Mouse (Mus musculus) CD4-positive helper T cell, adult 2 months (primary cell): ENCODE measurements around the gene Cyp27a1.
A peak's percentile ranks its signal among the peaks of the same experiment; 100 is the strongest.

Source experiments
- DNase-seq: peaks from one replicate; pipeline ENCODE4 v3.0.0-alpha.2; 2012; ENCODE audit warnings: low read depth, missing footprints, low spot score

Gene Cyp27a1

DNA sequence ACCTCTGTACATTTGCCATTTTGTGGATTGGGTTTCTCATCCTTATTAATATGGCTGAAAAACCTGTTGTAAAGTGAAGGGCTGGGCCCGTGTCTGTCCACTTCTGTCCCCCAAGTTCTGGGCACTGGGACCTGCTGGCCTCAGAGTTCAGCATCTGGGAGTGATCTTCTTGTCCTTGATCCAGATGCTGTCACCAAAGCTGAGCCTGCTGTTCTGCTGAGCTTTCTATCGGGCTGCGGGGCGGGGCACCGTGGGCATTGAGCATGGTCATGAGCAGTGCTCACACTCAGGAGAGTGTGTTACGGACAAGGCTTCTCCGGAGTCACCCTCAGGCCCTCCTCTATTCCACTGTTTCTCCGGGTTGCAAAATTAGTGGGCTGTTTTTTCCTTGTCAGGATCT, 4.7 kb downstream of the Cyp27a1 start:
- DNase-seq: no peak

DNA sequence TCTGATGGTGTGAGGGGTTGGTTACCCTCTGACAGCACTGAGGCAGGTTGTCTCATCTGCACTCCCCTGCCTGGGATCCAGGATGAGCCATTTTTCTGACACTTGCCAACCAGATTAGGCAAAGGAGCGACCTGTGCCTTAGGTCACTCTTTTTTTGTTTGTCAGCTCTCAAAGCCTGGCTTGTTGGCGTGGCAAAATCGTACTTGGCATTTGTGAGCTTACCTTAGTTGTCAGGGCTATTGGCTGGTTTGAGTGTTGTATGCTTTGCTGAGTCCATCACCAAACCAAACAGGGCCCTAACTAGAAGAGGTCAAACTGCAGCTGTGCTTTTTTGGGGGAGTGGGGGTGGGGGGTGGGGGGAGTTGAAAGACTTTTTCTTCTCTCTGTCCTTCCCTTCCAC, 5.9 kb downstream of the Cyp27a1 start:
- DNase-seq: no peak

DNA sequence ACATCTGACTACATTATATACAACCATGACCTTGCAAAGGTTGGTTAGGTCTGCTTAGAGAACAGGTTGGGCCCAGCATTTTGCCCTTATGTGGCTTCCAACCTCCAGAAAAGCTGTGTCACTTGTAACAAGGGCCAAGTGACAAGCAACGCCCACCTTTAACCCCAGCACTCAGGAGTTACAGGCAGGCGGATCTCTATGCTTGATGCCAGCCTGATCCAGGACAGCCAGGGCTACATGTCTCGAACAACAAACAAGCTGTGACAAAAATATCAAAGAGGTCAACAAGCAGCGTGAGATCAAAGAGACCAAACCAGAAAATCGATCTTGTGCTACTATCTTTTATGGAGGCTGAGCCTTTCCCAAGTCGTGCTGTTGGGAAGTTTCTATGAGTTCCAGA, 8.3 kb downstream of the Cyp27a1 start:
- no peak for DNase-seq

DNA sequence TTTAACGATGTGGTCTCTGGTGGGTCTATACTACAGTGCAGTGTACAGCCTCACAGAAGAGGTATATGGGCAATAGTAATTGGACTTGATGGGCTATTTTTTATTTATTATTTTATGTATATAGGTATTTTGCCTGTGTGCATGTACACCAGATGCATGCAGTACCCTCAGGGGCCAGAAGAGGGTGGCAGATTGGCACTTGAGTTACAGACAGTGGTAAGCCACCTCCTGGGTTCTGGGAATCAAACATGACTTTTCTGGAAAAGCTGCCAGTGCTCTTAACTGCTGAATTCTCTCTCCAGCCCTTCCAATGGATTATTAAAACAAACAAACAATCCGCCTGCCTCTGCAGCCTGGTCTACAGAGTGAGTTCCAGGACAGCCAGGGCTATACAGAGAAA, 10.4 kb downstream of the Cyp27a1 start:
- no peak for DNase-seq

DNA sequence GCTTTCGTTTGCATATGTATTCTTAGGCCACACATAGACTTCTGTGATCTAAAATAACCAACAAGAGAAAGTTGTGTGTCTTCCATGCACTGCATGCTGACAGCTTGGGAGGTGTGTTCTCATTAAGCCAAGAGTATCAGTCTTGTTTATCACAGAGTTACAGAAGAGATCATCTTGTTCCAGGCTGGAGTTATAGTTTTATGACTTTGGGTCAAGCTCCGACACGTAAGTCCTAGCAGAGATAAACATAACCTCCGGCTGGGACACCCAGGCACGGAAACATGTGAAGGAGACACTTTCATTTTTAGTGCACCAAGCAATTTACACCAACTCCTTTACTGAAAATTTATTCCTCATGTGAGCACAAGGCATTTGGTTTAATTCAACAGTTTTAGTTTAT, 12.7 kb downstream of the Cyp27a1 start:
- no peak for DNase-seq

DNA sequence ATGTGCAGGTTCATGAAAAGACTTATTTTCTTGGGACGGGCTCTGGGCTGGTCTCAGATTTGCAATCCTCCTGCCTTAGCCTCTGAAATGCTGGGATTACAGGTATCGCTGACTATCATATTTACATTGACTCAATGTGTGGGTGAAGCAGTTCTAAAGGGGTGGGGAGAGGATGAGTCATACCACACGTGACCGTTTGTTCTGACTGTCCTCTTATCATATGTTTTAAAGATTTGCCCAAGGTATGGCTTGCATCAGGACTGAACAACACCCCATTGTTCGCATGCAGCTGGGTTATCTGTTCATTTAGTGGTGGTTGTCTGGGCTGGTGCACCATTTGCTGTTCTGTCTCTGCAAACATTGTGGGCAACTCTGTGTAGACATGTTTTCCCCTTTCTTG, 13.3 kb downstream of the Cyp27a1 start:
- peak; percentile 17 for DNase-seq

DNA sequence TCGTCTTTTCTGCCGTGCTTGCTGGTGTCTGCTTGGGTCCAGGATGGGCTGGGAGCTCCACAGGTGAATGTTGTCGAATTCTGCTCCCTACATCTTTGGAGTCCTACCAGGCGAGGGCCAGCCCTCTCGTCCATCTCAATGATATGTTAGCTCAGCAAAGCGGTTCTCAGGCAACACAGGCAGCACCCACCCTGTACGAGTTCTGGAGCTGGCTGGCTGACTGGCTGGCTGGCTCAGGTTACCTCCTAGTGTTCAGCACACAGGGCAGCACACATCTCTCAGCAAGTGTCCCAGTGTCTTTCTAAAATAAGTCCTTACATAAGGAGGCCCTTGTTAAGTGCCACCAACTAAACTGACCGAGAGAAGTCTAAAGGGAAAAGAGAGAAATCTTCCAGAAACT, 15.1 kb downstream of the Cyp27a1 start:
- no peak for DNase-seq

DNA sequence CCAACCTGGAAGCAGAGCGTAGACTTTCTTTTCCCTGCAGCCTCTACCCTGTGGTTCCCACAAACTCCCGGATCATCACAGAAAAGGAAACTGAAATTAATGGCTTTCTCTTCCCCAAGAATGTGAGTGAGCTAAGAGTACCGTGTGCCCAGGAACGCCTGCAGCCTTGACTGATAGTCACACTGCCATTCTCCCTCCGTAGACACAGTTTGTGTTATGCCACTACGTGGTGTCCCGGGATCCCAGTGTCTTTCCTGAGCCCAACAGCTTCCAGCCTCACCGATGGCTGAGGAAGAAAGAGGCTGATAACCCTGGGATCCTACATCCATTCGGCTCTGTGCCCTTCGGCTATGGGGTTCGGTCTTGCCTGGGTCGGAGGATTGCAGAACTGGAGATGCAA, 23.6 kb downstream of the Cyp27a1 start:
- DNase-seq: no peak

DNA sequence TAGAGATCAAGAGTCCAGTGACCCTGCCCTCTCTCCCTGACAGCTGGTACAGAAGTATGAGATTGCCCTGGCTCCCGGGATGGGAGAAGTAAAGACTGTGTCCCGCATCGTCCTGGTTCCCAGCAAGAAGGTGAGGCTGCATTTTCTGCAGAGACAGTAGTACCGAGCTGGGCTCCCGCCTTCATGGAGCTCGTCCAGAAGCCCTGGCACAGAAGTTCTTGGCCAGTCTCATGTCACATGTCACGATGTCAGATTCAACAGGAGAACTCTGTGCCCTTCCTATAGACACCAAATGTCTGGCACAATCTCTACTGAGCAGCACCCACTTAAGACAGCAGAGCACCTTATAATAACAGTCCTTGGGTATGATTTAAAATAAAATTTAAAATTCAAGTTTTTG, 24.1 kb downstream of the Cyp27a1 start:
- no peak for DNase-seq

DNA sequence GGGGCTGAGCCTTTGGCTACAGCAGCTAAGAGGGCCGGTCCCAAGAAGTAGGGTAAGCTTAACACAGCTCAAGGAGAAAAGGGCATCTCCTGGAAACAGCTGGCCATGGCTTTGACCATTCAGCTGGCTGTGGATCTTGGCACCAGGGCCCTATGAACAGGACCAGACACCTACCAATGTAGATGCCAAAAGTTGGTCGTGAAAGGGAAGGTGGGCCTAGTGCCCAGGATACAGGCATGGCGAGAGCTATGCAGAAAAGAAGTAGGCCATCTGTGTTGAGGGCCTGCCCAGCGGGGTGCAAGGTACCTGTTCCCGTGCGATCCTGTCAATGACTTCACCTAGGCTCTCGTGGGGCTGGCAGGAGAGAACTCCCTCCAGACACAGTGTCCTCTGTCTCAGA, 27.5 kb downstream of the Cyp27a1 start:
- no peak for DNase-seq

DNA sequence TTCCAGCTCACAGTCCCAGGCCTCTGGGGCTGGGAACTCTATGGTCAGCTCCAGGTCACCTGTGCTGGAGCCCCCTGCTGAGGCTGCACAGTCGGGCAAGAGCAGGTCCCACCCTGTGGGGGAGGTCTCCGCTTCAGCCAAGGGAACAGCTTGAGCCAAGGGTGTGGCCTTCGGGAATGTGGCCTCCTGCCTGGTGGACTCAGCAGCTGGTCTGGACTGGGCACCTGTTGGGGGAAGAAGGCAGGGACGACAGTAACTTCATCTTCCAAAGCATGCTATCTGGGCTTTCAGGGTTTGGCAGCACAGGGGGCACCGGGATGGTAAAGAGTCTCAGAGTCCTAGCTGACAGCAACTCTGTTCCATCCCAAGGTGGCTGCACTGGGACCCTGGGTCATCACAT, 34.0 kb downstream of the Cyp27a1 start:
- DNase-seq: no peak

DNA sequence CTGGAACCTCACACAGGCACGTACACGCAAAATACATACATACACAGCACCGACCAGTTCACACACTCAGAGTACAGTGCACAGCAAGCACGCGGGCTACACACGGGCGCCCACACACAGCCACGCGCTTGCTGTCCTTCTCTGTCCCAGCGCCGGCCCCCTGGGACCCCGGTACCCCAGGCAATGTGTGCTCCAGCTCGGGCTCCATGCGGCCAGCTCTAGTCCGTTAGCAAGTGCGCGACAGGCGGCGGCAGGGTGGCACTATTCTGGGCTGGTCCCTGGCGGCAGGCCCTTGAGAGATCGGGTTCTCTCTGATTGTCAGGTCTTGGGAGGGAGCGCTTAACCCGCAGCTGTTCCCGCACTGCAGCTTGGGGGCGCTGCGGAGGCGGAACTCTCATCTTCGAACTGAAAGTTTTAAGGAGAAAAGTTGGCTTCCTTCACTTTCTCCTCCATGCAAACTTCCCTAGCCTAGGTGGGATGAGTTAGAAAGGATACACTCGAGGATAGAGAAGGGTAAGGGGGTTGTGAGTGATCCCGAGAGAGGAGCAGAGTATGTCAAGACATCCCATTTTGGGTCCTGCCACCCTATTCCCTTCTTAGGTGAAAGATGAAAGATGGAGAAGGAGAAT, 35.4 kb downstream of the Cyp27a1 start, which contains the start of gene Prkag3:
Gene Prkag3, minus strand, starts transcription at position 579 of the 629 bp plus-strand sequence.
- peak; percentile 27 for DNase-seq

DNA sequence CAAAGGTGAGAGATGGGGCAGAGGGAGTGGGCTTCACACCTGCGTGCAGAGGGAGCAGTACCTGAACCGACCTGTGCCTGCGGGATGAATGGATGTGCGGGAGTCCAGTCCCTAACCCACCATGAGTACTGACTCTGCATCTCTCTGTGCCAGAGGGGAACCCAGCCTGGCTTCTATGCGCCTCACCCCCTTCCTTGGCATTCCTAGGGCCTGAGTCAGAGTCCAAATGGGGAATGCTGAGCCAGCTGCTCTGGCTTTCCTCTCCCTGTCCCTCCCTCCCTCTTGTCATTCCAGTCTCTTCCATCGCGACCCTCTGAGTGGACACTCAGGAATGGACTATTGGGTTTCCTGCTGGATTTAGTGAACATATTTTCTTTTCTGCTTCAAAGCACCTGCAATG, 35.9 kb downstream of the Cyp27a1 start:
- DNase-seq: no peak

DNA sequence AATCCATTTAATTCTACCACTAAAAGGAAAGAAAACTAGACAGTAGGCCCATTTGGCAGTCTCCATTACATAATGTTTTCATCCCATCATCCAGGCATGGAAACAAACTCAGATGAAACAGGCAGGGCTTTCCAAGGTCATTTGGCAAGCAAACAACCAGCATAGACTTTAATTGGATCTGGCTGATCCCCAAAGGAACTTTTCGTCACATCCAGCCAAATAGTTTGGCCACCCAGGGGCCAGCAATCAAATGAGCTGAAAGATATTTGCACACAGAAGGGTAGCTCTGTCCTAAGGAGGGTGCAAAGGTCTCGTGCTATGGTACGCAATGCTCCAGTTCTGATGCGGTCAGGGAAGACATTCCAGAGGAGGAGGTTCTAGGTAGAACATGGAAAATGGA, 37.3 kb downstream of the Cyp27a1 start:
- DNase-seq: no peak

DNA sequence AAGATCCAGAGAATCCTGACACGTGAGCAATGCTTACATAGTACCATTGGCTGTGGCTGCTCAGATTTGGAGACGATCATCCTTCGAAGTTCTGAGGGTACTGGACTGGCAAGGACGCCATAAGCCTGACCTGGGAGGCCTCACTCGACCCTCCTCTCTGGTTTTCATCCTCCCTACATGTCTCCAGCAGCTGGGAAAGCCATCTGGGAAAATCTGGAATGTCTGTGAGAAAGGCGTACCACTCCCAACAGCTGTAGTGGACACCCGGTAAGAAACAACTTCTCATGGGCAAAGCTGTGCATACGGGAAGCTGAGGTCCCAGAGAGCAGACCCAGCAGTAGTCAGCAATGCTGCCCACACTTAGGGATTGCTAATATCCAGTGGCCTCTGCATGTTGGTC, 38.8 kb downstream of the Cyp27a1 start:
- DNase-seq: no peak

DNA sequence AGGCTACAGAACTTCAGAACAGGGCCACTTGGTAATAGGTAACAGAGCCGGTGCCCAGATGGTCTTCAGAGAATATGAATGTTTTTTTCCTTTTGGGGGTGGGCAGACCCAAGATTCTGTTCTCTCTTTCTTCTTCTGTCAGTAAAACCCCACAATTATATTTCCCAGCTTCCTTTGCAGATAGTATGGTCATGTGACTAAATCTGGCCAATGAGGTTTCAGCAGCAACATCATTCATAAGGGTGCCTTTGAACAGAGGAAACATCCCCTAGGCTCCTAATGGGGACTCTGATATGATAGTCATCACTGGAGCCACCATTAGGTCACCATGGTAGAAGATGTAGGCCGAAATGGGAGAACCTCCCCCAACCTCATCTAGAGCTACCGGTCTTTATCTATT, 39.5 kb downstream of the Cyp27a1 start:
- no peak for DNase-seq

DNA sequence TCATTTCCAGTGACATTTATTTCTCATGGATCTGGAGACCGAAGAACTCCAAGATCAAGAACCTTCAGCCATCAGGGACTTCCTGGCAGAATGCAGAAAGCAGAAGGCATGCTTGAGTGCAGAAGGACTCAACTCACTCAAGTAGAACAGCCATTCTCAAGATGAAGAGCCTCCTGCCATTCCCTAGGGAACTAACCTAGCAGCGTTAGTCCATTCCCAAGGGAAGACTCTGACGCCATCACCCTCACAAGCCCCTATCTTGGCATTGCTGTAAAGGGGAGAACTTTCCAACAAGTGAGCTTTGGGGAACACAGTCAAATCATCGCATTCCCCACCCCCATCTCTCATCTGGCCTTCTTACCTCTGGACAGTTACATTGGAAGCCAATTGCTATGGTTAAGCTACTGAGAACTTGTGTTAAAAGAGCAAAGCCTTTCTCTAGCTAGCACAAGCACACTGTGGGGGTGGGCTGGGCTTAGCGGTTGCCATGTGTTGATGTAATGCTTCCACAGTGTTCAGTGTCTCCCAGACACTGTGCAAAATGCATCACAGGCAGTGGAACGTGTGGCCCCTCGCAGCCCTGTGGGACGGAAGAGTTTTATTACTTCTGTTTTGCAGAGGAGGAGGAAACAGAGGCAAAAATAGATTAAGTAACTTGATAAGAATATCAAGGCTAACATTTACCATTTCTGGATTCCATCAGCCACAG, 40.0 kb downstream of the Cyp27a1 start:
- DNase-seq: no peak

DNA sequence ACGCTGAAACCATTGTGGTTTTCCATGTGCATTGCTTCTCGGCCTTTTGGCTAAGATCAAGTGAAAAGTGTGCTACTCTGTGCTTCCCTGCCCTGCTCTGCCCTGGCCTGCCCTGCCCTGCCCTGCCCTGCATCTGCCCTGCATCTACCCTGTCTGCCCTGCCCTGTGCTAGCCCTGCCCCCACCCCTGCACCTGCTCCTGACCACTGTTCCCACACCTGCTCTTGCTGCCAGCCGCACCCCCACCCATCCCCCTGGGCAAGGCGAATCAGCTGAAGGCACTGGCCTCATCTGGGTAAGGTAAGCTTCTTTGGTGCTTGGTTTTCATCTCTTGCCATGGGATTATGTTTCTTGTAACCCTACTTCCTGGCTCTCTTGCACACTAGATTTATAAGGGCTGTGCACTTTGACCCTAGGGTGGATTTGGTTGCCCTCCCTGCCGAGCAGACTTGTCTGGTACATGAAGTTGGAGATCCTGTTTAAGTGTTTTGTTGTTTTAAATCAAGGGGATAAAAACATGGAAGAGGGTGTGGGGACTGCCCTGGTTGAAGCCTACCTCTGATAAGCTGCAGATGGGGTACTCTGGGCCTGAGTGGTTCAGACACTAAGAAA, 40.9 kb downstream of the Cyp27a1 start:
- DNase-seq: no peak

DNA sequence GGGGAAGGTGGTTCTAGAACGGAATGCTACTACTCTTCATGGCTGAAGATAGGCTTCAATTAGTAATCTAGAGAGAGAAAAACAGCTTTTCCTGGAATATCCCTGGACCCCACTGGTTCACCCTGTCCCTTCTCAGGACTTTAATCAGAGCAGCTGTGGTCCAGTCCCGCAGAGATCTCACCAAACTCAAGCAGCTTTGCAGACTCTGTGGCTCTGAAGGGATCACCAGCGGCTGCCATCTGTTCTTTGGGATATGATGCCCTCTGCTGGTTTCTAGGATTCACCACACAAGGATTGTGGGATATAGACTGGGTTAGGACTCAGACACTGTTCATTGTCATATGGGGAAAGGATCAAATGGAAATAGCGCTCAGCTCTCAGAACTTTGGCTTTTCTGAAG, 46.4 kb downstream of the Cyp27a1 start:
- no peak for DNase-seq

DNA sequence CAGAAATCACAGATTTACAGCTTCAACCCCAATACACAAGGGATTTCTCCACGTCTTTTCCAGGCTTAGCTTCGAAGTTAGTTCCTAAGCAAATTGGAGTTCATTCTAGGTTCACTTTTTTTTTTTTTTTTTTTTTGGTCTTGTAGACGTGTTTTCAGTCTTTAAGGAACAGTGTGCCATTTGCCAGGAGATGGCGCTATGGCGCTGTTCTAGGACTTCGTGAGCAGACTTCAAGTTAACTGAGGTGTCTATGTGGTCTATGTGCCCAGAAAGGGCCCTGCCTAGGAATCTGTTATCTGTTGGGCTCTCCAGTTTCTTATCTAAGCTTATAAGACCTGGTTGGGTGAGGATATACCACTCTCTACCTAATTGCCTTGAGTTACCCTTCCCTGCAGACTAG, 49.7 kb downstream of the Cyp27a1 start:
- peak; percentile 73 for DNase-seq

DNA sequence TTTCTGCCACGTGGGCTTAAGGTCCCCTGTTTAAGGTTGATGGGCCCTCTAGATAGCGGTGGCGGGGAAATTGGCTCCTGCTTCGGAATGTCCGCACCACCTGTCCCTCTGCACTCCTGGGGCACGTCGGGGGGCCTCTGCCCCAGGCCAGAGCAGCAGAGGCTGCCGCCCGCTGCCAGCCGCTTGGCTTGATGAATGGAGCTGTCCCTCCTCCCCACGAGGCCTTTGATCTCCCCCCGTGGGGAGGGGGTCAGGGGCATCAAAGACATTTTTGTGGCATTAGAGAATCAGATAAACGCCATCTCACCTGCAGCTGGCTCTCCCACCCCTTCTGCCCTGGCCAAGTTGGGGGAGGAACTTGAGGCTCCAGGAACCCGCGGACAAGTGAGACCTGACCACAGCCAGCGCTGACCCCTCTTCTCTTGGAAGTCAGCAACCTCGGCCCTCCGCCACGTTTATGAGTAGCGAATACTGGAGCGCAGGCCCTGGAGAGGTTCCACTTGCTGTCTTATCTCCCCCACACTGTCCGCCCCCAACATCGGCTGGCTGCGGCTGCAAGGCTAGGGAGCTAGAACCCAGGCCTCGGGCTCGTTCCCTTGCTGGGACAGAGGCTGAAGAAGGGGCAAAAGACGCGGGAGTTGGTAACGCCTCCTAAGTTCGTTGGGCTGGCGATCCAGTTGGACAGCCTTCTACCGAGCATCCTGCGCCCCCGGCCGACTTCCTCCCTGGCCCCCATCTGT, 57.5 kb downstream of the Cyp27a1 start:
- DNase-seq: no peak

DNA sequence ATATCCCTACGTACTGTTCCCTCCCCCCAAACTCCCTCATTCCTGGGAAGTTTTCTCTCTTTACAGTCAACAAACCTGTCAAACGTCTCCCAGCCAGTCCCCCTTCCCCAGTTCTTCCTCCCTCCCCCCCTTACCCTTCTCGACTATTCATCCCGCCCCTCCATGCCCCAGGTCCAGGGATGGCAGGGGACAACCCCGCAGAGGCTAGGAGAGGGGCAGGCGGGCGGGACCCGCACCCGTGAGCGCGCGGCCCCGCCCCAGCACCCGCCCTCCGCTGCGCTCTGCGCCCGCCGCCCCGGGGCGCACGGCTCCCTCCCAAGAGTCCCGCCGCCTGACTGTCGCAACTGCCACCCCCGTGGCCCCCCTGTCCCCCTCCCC, 58.1 kb downstream of the Cyp27a1 start:
- no peak for DNase-seq

DNA sequence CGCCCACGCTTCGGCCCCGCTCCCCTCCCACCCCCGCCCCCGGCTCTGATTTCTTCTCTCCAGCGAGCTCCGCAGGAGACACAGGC, 58.3 kb downstream of the Cyp27a1 start, which contains the start of gene Wnt6:
Gene Wnt6, plus strand, starts transcription at position 48 of the 86 bp plus-strand sequence.
- DNase-seq: no peak
